Mouse (Mus musculus): Measurements from ENCODE around the gene Gm20509. TPM values are rescaled to one million over a fixed set of nuclear protein-coding genes. Genes with fewer than 3 reads are reported as not detected.

Gm20509 gene
- polyA plus RNA-seq, 1 experiment from 2014 or later = not detected

GRCm38 (mm10) chr9:73079801-73080325, 22.4 kb upstream of the Gm20509 start:
- ATAC-seq (replicated peaks; ENCODE audit: insufficient number of reproducible peaks, insufficient read depth, low FRiP score, low read depth) = no peak
- Histone ChIP-seq H3K4me3 (no peak overlapping the region), H3K36me3 (no peaks in the 10 kb centered on the region), H3K9me3 (replicated peaks) (no peaks in the 10 kb centered on the region), H3K4me1 (replicated peaks) (no peaks in the 10 kb centered on the region), H3K27me3 (no peaks in the 10 kb centered on the region), H3K4me2 (no peak overlapping the region), H3K27ac (no peak overlapping the region), H3K9ac (no peak overlapping the region)
- 49% methylated on average over 7 of the region's 7 CpGs for WGBS

- Histone ChIP-seq H3K4me2 (no peak overlapping the region), H3K4me1 (replicated peaks) (no peaks in the 10 kb centered on the region), H3K9me3 (replicated peaks) (no peaks in the 10 kb centered on the region), H3K4me3 (no peak overlapping the region), H3K27ac (no peak overlapping the region), H3K36me3 (no peaks in the 10 kb centered on the region), H3K27me3 (no peaks in the 10 kb centered on the region), H3K9ac (no peak overlapping the region)
- ATAC-seq (replicated peaks; ENCODE audit: insufficient number of reproducible peaks, insufficient read depth, low FRiP score, low read depth) = no peak
- WGBS = 80% methylated on average over 8 of the region's 8 CpGs
Observed at GRCm38 (mm10) chr9:73082291-73083000, 19.8 kb upstream of the Gm20509 start.

- Histone ChIP-seq H3K36me3 (no peaks in the 10 kb centered on the region), H3K9ac (no peak overlapping the region), H3K27me3 (no peaks in the 10 kb centered on the region), H3K4me2 (no peak overlapping the region), H3K27ac (no peak overlapping the region), H3K9me3 (replicated peaks) (no peaks in the 10 kb centered on the region), H3K4me3 (no peak overlapping the region), H3K4me1 (replicated peaks) (no peaks in the 10 kb centered on the region)
- 52% methylated on average over 6 of the region's 6 CpGs for WGBS
- ATAC-seq (replicated peaks; ENCODE audit: insufficient number of reproducible peaks, insufficient read depth, low FRiP score, low read depth) = no peak
Observed at GRCm38 (mm10) chr9:73083956-73084355, 18.3 kb upstream of the Gm20509 start.

GRCm38 (mm10) chr9:73085845-73086244, 16.4 kb upstream of the Gm20509 start:
- no peak for ATAC-seq (replicated peaks; ENCODE audit: insufficient number of reproducible peaks, insufficient read depth, low FRiP score, low read depth)
- Histone ChIP-seq H3K4me1 (replicated peaks) (no peaks in the 10 kb centered on the region), H3K4me2 (no peak overlapping the region), H3K4me3 (no peak overlapping the region), H3K27ac (no peak overlapping the region), H3K36me3 (no peaks in the 10 kb centered on the region), H3K27me3 (0 out of 2 replicates have a peak, but pooled peaks cover 3% of the 10 kb centered on the region), H3K9me3 (replicated peaks) (no peaks in the 10 kb centered on the region), H3K9ac (no peak overlapping the region)
- WGBS = 49% methylated on average over 6 of the region's 6 CpGs

- ATAC-seq (replicated peaks; ENCODE audit: insufficient number of reproducible peaks, insufficient read depth, low FRiP score, low read depth) = no peak; the same call in 1 of the 2 replicates
- Histone ChIP-seq H3K4me1 (replicated peaks) (no peaks in the 10 kb centered on the region), H3K9ac (no peak overlapping the region), H3K36me3 (no peaks in the 10 kb centered on the region), H3K27ac (no peak overlapping the region), H3K9me3 (replicated peaks) (no peaks in the 10 kb centered on the region), H3K4me2 (no peak overlapping the region), H3K4me3 (no peak overlapping the region), H3K27me3 (0 out of 2 replicates have a peak, but pooled peaks cover 3% of the 10 kb centered on the region)
- 49% methylated on average over 8 of the region's 8 CpGs for WGBS
Observed at GRCm38 (mm10) chr9:73087121-73087520, 15.1 kb upstream of the Gm20509 start.

- H3K9me3 ChIP-seq (replicated peaks) = no peaks in the 10 kb centered on the region
- H3K9ac ChIP-seq = no peak overlapping the region
- WGBS = 62% methylated on average over 5 of the region's 5 CpGs
- no peak overlapping the region for H3K4me3 ChIP-seq
- H3K4me1 ChIP-seq (replicated peaks) = no peaks in the 10 kb centered on the region
- ATAC-seq (replicated peaks; ENCODE audit: insufficient number of reproducible peaks, insufficient read depth, low FRiP score, low read depth) = no peak
- no peak overlapping the region for H3K4me2 ChIP-seq
- 0 out of 2 replicates have a peak, but pooled peaks cover 4% of the 10 kb centered on the region for H3K27me3 ChIP-seq
- no peak overlapping the region for H3K27ac ChIP-seq
- no peaks in the 10 kb centered on the region for H3K36me3 ChIP-seq
Observed at GRCm38 (mm10) chr9:73087581-73087980, 14.7 kb upstream of the Gm20509 start.

- no peak for ATAC-seq (replicated peaks; ENCODE audit: insufficient number of reproducible peaks, insufficient read depth, low FRiP score, low read depth)
- no peak overlapping the region for H3K4me2 ChIP-seq
- H3K36me3 ChIP-seq = no peaks in the 10 kb centered on the region
- 0 out of 2 replicates have a peak, but pooled peaks cover 7% of the 10 kb centered on the region for H3K27me3 ChIP-seq
- H3K4me3 ChIP-seq = no peak overlapping the region
- no peak overlapping the region for H3K9ac ChIP-seq
- no peaks in the 10 kb centered on the region for H3K4me1 ChIP-seq (replicated peaks)
- peak overlapping the region; percentile 42; the same call in 1 of the 2 replicates for H3K27ac ChIP-seq
- H3K9me3 ChIP-seq (replicated peaks) = no peaks in the 10 kb centered on the region
- 63% methylated on average over 16 of the region's 16 CpGs for WGBS
Observed at GRCm38 (mm10) chr9:73089222-73089920, 12.9 kb upstream of the Gm20509 start.

GRCm38 (mm10) chr9:73090121-73090520, 12.1 kb upstream of the Gm20509 start:
- Histone ChIP-seq H3K27ac (peak overlapping the region; percentile 42; the same call in 1 of the 2 replicates), H3K4me3 (no peak overlapping the region), H3K4me1 (replicated peaks) (no peaks in the 10 kb centered on the region), H3K9ac (no peak overlapping the region), H3K36me3 (no peaks in the 10 kb centered on the region), H3K9me3 (replicated peaks) (no peaks in the 10 kb centered on the region), H3K4me2 (no peak overlapping the region), H3K27me3 (peaks cover 8% of the 10 kb centered on the region)
- 73% methylated on average over 10 of the region's 10 CpGs for WGBS
- ATAC-seq (replicated peaks; ENCODE audit: insufficient number of reproducible peaks, insufficient read depth, low FRiP score, low read depth) = no peak

GRCm38 (mm10) chr9:73091747-73092146, 10.5 kb upstream of the Gm20509 start:
- no peak for ATAC-seq (replicated peaks; ENCODE audit: insufficient number of reproducible peaks, insufficient read depth, low FRiP score, low read depth)
- Histone ChIP-seq H3K4me2 (no peak overlapping the region), H3K9me3 (replicated peaks) (no peaks in the 10 kb centered on the region), H3K36me3 (no peaks in the 10 kb centered on the region), H3K4me3 (no peak overlapping the region), H3K4me1 (replicated peaks) (no peaks in the 10 kb centered on the region), H3K9ac (no peak overlapping the region), H3K27ac (no peak overlapping the region), H3K27me3 (peaks cover 16% of the 10 kb centered on the region)
- 3% methylated on average over 1 of the region's 1 CpGs for whole genome bisulfite sequencing

GRCm38 (mm10) chr9:73094580-73094979, 7.7 kb upstream of the Gm20509 start:
- Histone ChIP-seq H3K36me3 (no peaks in the 10 kb centered on the region), H3K27me3 (peaks cover 13% of the 10 kb centered on the region), H3K9me3 (replicated peaks) (no peaks in the 10 kb centered on the region), H3K27ac (no peak overlapping the region), H3K4me2 (no peak overlapping the region), H3K9ac (no peak overlapping the region), H3K4me3 (no peak overlapping the region), H3K4me1 (replicated peaks) (no peaks in the 10 kb centered on the region)
- ATAC-seq (replicated peaks; ENCODE audit: insufficient number of reproducible peaks, insufficient read depth, low FRiP score, low read depth) = no peak
- 50% methylated on average over 17 of the region's 17 CpGs for WGBS

- no peak overlapping the region for H3K27ac ChIP-seq
- H3K4me1 ChIP-seq (replicated peaks) = no peaks in the 10 kb centered on the region
- no peak overlapping the region for H3K4me2 ChIP-seq
- H3K4me3 ChIP-seq = no peak overlapping the region
- no peak for ATAC-seq (replicated peaks; ENCODE audit: insufficient number of reproducible peaks, insufficient read depth, low FRiP score, low read depth)
- no peaks in the 10 kb centered on the region for H3K36me3 ChIP-seq
- H3K27me3 ChIP-seq = peaks cover 20% of the 10 kb centered on the region
- H3K9me3 ChIP-seq (replicated peaks) = no peaks in the 10 kb centered on the region
- H3K9ac ChIP-seq = no peak overlapping the region
- 59% methylated on average over 2 of the region's 2 CpGs for WGBS
Observed at GRCm38 (mm10) chr9:73097898-73098297, 4.4 kb upstream of the Gm20509 start.
